Mouse (Mus musculus) c-Kit-negative CD71-positive TER-119-positive erythroid progenitor cells, embryonic 14.5 days (primary cell): Measurements from ENCODE around the gene Aox2.

Experiments used
- DNase-seq: peaks from one replicate; pipeline ENCODE4 v3.0.0-alpha.2; 2013; ENCODE audit warnings: low read depth, low spot score

The Aox2 gene

DNA sequence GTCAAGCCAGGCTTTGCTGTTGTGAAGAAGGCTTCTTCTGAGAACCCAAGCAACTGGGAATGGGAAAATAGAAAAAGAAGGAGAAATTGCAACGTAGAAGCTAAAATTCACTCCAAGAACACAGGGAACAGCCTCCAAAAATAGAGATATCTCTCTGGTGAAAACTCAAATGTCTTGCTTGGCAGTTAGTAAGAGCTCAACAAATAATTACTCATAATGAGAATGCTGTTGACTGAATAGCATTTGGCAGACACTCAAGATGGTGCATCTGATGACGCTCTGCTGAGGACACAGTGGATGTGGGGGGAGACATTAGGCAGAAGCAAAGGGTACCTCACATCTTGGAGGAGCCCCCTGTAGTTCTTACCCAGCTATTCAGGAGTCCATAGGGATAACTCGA is 10.0 kb downstream of the Aox2 start:
- no peak for DNase-seq

DNA sequence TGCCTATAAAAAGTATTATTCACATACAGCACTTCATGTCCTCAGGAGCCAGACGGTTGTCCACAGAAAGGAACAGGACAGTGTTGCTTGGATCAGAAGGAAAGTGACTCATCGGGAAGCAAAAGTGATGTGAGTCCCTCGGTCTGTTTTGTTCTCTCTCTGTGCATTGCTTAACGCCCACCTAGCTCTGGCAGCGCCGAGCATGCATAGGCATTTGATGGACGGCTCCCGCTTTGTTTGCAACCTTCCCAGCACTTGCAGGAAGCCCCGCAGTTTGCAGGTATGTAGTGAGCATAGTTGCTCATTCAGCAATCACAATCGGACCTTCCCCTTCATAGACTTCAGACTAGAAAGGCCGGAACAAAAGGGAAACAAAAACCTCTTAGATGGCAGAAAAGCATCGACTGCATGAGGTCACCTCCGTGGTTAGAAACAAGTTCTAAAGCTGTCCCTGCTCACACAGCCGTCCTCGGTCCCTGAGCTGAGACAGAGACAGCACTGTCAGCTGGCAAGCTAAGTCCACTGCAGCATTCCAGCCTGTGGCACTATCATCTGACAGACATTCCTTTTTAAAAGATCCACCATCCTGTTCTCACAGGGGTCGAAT is 11.8 kb downstream of the Aox2 start:
- DNase-seq = no peak

DNA sequence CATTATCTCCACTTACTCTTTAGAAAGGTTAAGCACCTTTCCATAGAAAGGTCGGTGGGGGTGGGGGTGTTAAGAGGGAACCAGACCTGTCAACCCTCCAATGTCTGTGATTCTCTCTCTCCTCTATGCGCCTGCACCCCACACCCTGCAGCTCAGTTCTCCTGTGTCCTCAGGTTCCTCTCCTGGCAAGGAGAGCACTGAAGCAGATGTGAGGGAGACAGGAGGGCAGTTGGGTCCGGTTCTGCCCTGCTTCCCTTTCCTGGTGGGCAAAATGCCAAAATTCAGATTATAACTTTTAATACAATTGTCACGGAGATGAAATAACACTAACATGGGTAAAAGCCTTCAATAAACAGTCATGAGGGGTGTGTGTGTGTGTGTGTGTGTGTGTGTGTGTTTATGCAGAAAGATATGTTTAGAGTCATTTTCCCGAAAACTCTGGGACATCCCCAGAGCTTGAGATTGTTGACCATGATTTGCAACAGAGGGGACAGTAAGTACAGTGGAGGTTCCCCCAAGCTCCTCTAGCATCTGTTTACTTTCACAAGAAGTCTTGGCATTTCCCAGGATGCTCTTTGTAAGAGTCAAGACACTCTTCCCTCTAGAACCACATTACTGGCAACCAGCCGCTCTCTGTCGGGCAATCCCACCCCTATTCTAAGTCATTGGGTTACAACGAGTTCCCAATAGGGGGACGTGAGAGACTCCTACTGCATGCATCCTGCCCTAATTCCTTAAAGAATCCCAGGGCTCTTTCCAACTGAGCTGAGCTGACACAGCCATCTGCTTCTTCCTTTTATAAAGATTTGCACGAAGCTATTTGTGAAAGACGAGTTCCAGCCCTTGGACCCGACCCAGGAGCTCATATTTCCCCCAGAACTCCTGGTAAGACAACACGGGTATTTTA is 13.5 kb downstream of the Aox2 start:
- DNase-seq = no peak

DNA sequence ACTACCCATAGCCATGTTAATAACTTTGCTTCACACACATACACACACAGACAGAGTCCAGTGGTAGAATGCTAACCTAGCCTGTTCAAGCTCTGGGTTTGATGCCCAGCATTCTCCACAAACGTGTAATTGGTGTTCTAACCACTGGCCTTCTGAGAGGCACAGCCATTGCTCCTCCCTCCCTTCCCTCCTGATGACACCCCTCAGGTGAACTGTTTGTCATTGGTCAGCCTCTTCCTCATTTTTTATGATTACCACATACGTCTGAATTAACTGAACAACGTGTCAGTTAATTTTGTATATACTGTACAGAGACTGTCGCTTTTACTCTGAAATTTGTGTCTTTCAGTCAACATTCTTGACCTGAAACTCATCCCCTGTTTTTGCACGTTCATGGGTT is 16.6 kb downstream of the Aox2 start:
- no peak for DNase-seq

DNA sequence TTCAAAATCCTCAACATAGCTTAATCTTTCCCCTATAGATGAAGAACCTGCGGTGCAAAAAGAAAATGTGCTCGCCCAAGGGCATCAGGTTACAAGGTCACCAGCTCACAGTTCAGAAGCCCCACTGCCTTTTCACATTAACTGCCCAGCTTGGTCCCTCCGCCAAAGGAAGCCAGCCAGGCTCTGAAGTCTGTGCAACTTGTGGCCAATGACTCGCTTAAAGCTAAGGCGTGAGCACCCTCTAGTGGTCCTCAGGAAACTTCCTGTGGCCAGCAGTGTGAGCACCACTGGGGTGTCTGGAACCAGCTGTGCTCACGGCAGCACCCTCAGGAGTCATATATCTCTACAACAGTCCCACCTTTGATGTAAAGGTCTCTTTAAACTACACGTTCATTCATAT is 18.2 kb downstream of the Aox2 start:
- DNase-seq = no peak

DNA sequence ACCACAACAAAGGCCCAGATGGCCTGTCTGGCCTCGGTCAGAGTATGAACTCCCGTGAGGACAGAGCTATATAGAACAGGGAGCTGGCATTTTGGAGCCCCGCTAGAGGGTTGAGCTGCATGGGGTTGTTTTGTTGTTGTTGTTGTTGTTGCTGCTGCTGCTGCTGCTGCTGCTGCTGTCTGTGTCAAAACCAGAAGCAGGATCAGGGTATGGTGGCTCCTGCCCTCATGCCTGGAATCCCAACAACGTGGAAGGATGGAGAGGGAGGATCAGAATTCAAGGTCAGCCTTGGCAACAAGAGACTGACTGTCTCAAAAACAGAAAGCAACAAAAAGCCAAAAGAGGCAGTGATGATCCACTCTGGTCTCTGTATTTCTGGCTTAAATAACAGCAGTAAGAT is 18.7 kb downstream of the Aox2 start:
- no peak for DNase-seq

DNA sequence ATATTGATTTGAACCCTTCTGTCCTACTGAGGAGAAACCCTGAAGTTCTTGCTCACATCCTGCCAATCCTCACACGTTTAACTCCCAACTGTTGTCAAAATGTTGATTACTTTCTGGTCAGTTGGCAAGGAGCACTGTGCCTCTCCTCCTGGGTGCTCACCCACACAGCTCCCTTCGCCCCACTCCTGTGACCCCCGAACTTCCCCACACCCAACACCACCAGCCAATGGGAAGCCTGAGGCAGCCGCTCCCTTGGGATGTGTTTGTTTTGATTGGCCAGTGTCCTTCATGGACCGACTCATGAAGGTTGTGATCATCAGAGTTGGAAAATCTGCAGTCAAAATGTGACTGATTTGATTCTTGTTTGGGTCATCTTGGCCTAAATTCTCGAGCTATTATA is 20.2 kb downstream of the Aox2 start:
- DNase-seq = no peak

DNA sequence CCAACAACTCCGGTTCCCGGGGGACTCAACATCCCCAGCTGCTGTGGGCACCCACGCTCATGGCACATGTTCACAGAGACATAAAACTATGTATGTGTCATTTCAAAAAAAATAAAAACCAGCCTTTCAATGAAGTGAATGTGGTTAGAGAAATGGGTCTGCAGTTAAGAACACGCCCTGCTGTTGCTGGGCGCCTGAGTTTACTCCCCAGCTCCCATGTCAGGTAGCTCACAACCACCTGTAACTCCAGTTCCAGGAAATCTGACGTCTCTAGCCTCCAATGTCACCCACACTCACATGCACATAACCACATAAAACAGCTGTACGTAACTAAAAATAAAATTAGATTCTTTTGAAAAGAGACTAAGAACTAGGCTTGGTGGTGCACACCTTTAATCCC is 22.9 kb downstream of the Aox2 start:
- no peak for DNase-seq

DNA sequence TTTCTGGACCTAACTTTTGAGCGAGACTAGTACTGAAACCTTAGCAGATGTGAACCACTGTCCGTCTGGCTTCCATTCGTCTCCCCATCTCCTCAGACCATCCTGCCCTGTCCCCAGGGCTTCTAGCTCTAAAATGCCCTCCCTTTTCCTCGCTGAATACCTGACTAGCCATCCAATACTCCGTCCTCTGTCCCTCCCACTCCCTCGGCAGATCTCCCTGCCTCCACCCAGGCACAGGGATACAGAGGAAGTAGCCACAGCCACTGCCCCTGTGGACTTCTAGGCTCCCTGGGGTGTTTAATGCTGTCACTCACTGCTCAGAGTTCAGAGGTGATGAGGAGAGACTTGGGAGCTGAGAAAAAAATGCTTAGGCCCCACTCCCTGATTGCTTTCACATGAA is 23.9 kb downstream of the Aox2 start:
- DNase-seq = no peak

DNA sequence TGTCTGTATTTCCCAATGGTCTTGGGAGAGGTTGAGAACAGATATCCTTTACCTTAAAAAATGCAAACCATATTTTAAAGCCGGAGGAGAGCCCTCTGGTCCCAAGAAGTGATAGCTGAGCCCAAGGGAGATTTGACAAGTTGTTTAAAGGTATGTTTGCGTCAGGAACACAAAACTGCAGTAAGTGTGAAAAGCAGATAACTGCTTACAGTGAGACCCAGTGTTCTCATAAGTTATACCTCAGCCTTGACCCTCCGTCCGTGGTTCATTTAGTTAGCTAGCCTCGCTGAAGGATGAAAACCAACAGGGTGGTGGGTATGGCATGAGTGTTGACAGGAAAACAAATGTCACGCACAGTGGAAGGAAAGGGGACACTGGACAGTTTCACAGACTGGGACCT is 24.9 kb downstream of the Aox2 start:
- DNase-seq = no peak

DNA sequence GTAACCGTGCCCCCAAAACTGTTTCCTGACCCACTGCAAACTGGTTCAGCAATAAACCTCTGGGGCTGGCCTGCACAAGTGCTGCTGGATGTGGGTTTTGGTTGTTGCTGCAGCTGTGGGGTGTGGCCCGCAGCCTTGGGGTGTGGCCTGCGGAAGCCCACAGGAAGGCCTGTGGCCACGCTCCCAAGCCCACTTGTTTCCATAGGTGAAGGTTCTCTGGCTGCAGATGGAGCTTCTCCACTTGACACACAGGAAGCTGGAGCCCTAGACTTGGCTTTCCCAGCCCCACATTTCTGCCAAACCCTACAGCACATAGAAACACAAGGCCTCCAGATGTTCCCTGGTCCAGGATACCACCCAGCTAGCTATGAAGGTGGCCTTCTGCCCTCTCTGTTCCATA is 25.6 kb downstream of the Aox2 start:
- DNase-seq = no peak

DNA sequence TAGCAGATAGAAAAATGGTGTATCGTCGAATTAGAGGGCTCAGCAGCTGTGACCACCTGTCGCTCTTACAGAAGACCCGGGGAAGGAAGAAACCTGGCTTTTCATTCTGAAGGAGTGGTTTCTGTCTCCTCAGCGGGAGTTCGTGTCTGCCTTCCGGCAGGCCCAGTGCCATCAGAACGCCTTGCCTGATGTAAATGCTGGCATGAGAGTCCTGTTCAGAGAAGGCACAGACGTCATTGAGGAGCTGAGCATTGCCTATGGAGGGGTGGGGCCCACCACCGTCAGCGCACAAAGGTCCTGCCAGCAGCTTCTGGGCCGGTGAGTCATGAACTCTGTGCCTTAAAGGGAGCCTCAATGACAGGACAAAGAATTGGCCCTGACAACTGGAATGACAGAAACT is 26.2 kb downstream of the Aox2 start:
- no peak for DNase-seq

DNA sequence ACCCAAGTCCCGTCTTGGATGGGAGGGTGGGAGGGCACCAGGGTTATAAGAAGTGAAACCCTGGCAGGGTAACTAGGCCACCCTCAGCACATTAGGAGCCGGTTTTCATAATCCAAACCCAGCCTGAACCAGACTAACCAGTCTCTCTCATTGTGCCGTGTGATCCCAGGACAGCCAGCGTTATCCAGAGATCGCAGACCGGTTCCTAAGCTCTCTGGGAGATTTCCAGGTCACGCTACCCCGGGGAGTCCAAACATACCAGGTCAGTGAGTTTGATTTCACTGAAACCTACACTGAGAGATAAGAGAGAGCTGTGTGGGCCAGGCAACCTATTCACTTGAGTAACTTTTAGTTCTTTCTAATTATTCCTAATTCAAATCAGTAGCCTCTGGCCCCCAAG is 29.1 kb downstream of the Aox2 start:
- DNase-seq = no peak

DNA sequence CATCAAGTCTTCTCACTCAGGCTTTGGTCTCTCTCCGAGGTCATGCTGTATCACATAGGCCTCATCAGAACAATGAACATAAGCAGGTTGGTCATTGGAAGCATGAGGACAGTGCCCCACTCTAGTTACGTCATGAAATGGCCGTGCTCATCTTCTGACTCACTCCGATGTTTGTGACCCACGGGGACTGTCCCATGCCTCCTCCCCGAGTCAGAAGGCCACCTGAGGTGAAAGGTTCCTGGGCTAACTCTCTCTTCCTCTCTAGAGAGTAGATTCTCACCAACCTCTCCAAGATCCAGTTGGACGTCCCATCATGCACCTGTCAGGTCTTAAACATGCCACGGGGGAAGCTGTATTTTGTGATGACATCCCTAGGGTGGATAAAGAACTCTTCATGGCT is 30.5 kb downstream of the Aox2 start:
- no peak for DNase-seq

DNA sequence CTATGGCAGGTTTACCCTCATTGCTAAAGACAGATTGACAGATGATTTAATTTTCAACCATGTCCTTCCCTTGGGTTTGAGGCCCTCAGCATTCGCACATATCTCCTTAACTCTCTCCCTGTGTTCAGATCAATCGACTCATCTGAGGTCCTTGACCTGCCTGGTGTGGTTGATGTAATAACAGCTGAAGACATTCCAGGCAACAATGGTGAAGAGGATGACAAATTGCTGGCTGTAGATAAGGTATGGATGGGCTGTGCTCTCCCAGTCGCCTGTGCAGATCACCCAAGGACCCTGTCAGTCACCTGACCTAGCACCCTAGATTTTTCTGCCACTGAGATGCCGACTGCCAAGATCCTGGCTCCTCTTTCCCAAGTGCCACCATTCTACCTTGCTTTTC is 31.7 kb downstream of the Aox2 start:
- no peak for DNase-seq

DNA sequence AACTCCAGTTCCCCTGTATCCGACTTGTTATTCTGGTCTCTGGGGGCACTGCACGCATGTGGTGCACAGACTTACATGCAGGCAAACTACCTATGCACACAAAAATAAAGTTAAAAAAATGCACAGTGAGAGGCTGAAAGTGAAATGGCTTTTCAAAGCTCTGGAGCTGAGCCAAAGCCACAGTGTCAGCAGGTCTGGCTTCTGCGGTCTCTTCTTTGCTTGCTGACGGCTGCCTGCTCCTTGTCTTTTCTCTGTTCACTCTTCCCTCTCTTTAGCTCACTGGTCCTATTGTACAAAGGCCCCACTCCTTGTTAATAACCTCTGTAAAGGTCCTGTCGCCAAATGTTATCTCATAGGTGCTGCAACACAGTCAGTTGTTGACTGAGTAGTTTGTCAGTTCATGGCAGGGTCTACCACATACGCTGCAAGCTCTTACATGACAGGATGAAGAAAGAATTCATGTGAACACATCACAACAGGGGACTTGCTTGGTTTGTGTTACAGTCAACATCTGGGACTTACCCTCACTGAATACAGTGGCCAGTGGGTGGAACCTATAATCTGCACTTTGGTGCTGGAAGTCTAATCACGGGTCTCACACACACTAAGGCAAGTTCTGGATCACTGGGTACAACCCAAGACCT is 33.2 kb downstream of the Aox2 start:
- DNase-seq = no peak

DNA sequence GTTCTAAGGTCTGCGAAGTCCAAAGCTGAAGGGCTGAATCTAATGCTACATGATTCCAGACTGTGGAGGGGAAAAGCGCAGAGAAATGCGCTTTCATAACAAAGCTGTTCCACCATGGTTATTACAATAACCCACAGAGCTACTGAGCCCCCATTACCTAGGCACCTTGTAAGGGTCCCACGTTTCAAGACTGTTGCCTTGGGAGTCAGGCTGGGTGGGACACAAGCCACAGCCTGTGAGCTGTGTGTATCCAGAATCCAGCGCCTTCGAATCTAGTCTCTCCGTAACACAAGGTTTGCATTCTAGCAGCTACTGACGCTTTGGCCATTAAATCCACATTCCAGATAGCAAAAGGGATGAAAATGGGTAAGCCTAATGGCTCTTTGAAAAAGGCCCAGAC is 35.0 kb downstream of the Aox2 start:
- no peak for DNase-seq

DNA sequence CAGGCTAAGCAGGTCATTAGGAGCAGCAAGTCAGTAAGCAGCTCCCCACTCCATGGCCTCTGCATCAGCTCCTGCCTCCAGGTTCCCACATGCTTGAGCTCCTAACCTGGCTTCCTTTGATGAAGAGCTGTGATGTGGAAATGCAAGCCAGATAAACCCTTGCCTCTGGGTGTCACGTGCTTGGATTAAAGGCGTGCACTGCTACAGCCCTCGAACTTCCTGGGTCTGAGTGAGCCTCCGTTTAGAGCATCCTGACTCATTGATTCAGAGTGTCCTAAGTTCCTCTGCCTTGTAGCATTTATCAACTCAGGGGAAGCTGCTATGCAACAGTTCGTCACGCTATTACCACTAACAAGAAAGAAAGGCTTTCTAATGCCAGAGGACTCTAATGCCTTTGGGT is 37.4 kb downstream of the Aox2 start:
- DNase-seq = no peak

DNA sequence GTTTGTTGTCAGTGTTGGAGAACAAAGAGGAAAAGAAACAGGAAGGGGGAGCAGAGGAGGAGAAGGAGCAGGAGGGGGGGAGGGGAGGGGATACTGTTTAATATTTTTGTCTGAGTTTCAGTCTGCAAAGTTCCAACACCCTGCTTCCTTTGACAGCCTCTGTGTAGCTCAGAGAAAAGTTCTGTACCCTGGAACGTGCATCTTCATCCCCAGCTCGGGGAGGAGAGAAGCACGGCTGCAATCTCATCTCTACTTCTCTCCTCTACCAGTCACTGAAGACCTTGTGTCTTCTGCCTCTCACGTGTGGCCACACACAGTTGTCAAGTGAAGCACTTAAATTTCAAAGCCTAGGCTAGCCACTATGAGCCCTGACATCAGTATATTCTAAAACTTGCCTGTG is 55.1 kb downstream of the Aox2 start:
- DNase-seq = no peak

DNA sequence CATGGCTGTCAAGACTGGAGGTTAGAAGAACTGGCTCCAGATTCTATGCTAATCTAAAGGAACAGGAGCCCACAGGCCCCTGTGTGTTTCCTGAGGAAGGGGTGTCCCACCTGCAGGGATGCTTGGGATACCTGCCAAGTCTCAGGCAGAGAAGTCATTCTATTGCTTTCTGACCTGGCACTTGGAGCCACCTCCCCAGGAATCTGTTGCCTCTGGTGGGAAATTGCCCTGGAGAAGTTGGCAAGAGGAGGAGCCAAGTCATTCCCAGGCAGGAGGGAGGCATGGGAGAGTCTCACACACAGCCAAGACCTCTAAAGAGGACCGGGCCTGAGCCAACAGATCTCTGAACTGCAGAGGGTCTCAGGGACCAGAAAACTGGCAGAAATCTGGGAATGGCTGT is 61.8 kb downstream of the Aox2 start:
- no peak for DNase-seq

DNA sequence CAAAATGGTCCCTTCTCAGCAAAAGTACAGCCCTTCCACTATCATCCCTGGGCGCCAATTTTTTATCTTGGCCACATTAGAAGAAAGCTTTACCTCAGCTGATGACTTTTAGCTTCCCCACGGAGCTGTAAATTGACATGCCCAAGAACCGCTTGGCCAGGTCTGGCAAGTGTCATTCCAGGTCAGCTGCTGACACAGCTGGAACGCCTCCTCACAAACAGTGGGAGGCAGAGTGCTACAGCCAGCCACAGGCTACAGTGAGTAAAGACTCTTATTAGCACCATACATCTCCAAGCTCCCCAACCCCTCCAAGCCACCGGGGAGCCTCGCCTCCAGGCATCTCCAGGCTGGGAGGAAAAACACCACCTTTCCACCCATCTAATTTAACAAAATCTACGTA is 63.5 kb downstream of the Aox2 start:
- no peak for DNase-seq

DNA sequence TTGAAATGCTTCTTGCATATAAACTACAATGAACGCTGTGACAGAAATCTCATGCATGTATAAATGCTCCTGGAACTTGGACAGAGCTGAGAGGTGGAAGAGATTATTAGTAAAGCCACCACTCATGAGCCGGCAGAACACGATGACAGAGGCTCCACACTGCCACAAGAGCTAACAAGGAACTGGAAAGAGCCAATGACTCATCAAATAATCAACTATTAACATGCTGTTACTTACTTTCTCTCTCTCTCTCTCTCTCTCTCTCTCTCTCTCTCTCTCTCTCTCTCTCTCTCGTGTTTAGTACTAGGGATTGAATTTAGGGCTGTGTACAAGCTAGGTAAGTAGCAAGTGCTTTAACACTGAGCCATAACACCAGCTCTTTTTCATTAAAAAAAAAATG is 65.7 kb downstream of the Aox2 start:
- no peak for DNase-seq

DNA sequence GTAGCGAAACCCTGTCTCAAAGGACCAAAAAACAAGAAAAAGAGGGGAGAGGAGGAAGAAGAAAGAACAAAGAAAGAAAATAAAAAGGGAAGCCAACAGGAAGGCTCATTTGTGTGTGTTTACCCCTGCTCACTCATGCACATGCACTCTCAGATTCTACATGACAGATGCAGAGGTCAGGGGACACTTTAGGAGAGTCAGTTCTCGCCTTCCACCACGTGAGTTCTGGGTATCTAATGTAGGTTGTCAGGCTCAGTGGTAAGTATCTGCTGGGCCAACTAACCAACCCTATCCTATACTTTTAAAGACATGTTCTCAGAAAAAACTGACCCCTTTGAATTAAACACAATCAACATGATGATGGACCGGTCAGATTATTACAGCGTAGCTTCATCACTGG is 66.4 kb downstream of the Aox2 start:
- DNase-seq = no peak
